Mouse (Mus musculus) embryonic facial prominence, embryonic 10.5 days (tissue): ENCODE data around the gene Tdrkh. TPM values are rescaled to one million over a fixed set of nuclear protein-coding genes. Genes with fewer than 3 reads are reported as not detected.

Experiments used
- DNase-seq: peaks from one replicate; pipeline ENCODE4 v3.0.0-alpha.2; 2017; ENCODE audit warnings: low spot score
- H3K27ac ChIP-seq: fragments of 300-500 bp; sonication (generic); replicated peaks from 2 replicates; pipeline ENCODE4 v1.5.1; 2016; ENCODE audit warnings: mild to moderate bottlenecking
- H3K27me3 ChIP-seq: fragments of 300-500 bp; sonication (generic); replicated peaks from 2 replicates; pipeline ENCODE4 v1.6.1; 2016; ENCODE audit warnings: low read depth, mild to moderate bottlenecking; ENCODE audit not compliant: poor library complexity, severe bottlenecking
- H3K36me3 ChIP-seq: fragments of 300-500 bp; sonication (generic); replicated peaks from 2 replicates; pipeline ENCODE4 v1.6.1; 2016; ENCODE audit warnings: mild to moderate bottlenecking, moderate library complexity
- H3K4me1 ChIP-seq: fragments of 300-500 bp; sonication (generic); 2 replicates; pipeline ENCODE4 v1.6.1; 2016
- H3K4me3 ChIP-seq: fragments of 300-500 bp; sonication (generic); 2 replicates; pipeline ENCODE4 v1.5.1; 2016; ENCODE audit warnings: mild to moderate bottlenecking, moderate library complexity
- H3K9me3 ChIP-seq: fragments of 300-500 bp; sonication (generic); 2 replicates; pipeline ENCODE4 v1.6.1; 2016; ENCODE audit warnings: mild to moderate bottlenecking
- WGBS: fragments of 180-500 bp; shearing (Covaris S2); methylation state at CpG from one replicate; pipeline ENCODE4 v1.1.7; 2016; 5-methylcytosine and 5-hydroxymethylcytosine counted together
- polyA plus RNA-seq: library from polyadenylated mRNA; unstranded; fragments of >200 nt; fragmentation: Nextera tagmentation; extraction: Ambion mirVana; gene quantifications from 2 replicates; pipeline ENCODE4 v1.2.1, GENCODE M21; 2016

Gene Tdrkh
- polyA plus RNA-seq, 1 experiment from 2014 or later: 14.2 TPM

GRCm38 (mm10) chr3:94441182-94441581, 28.1 kb downstream of the Tdrkh start:
- no peaks in the 10 kb centered on the region for H3K9me3 ChIP-seq
- no peak overlapping the region for H3K4me3 ChIP-seq
- H3K27me3 ChIP-seq: no peaks in the 10 kb centered on the region
- no peak overlapping the region for H3K27ac ChIP-seq
- peaks cover 18% of the 10 kb centered on the region for H3K36me3 ChIP-seq
- H3K4me1 ChIP-seq: peaks cover 10% of the 10 kb centered on the region
- no peak for DNase-seq
- WGBS: 45% methylated on average over 3 of the region's 3 CpGs

GRCm38 (mm10) chr3:94442951-94443596, 30.0 kb downstream of the Tdrkh start, which contains the start of gene Mrpl9:
Gene Mrpl9, plus strand, starts transcription at chr3:94443318.
- H3K4me1 ChIP-seq: peaks cover 10% of the 10 kb centered on the region
- H3K4me3 ChIP-seq: peak within 1 kb of the TSS; percentile 99
- peak within 1 kb of the TSS; percentile 90 for H3K27ac ChIP-seq
- no peaks in the 10 kb centered on the region for H3K9me3 ChIP-seq
- DNase-seq: peak; percentile 97
- WGBS: under 1% methylated on average over 39 of the region's 39 CpGs
- peaks cover 37% of the 10 kb centered on the region for H3K36me3 ChIP-seq
- no peaks in the 10 kb centered on the region for H3K27me3 ChIP-seq

DNA sequence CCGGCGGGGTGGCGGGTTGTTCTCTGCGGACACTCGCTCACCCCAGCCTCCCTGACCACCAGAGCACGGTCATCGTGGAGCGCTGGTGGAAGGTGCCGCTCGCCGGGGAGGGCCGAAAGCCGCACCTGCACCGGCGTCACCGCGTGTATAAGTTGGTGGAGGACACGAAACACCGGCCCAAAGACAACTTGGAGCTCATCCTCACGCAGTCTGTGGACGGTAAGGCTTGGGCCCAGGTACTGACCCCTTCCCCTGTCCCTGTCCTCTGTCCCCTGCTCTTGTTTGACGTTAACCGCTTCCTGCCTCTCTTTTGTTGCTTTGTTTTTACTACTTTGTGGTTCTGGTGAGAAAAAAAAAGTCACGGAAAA, 30.5 kb downstream of the Tdrkh start, which contains the start of gene Oaz3:
Gene Oaz3 (minus strand): TSS at position 319 of the 368 bp plus-strand sequence.
- peak within 1 kb of the TSS; percentile 99 for H3K4me3 ChIP-seq
- no peaks in the 10 kb centered on the region for H3K27me3 ChIP-seq
- DNase-seq: no peak
- H3K36me3 ChIP-seq: peaks cover 42% of the 10 kb centered on the region
- H3K4me1 ChIP-seq: peaks cover 10% of the 10 kb centered on the region
- no peaks in the 10 kb centered on the region for H3K9me3 ChIP-seq
- H3K27ac ChIP-seq: peak within 1 kb of the TSS; percentile 90
- under 1% methylated on average over 24 of the region's 24 CpGs for whole genome bisulfite sequencing

DNA sequence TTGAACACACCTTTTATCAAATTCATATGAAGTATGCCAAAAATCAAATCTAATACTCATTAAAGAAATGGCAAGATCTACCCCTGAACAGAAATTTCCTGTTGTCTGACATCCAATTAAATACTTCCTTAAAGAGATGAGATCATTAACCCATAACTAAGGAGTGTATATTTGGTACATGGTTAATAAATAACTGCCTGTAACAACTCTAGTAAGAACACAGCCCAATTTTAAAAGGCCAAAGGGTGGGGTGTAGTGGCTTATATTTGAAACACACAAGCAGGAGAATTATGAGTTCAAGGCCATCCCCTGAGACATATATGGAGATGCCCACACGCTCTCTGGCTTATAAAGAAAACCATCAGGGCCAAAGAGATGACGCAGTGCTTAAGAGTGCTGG, 36.3 kb downstream of the Tdrkh start:
- 92% methylated on average over 2 of the region's 2 CpGs for WGBS
- peaks cover 58% of the 10 kb centered on the region for H3K36me3 ChIP-seq

DNA sequence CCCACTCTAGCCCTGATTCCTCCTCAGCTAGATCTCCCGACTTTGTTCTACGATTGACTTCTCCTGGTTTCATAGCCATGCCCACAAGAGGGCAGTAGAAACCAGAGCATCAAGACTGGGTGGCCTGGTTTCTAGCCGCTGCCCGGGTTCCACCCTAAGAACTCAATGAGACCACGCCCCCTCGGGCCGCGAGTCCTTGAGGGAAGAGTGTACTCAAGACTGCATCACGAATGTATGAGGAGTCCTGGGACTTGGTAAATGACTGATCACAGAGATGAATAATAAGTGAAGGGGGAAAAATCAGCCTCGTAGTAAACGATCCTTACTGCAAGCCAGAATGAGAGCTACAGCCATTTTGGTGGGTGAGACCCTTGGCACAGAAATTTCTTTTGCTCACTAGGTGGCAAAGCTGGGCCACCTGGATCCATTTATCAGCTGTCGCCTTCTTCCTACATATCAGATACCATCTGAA, 43.5 kb downstream of the Tdrkh start:
- Histone ChIP-seq H3K27ac (no peak overlapping the region), H3K4me3 (peak overlapping the region; percentile 44), H3K4me1 (peaks cover 4% of the 10 kb centered on the region; the same call in 1 of the 2 replicates), H3K36me3 (no peaks in the 10 kb centered on the region), H3K27me3 (peaks cover 11% of the 10 kb centered on the region), H3K9me3 (no peaks in the 10 kb centered on the region)
- peak; percentile 91 for DNase-seq
- WGBS: 2% methylated on average over 12 of the region's 12 CpGs

More for the DNA sequence above, 36.3 kb downstream of the Tdrkh start:
- Histone ChIP-seq H3K4me1 (peaks cover 2% of the 10 kb centered on the region), H3K27ac (no peak overlapping the region), H3K4me3 (no peak overlapping the region), H3K9me3 (no peaks in the 10 kb centered on the region), H3K27me3 (no peaks in the 10 kb centered on the region)
- no peak for DNase-seq

DNA sequence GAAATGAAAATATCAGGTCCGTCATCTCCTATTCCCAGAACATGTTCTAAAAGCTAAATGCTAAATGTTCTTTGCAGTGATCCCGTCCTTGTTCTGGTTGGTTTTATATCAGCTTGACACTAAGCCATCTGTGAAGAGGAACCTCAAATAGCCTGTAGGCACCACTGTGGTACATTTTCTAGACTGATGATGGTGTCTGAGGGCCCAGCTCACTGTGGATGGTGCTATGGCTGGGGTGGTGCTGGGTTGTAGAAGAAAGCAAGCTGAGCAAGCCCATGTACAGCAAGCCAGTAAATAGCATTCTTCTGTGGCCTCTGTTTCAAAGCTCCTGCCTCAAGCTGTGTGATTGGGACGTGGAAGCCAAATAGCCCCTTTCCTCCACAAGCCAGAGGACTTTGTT, 44.0 kb downstream of the Tdrkh start:
- Histone ChIP-seq H3K4me1 (peaks cover 4% of the 10 kb centered on the region; the same call in 1 of the 2 replicates), H3K4me3 (peak overlapping the region; percentile 44; the same call in 1 of the 2 replicates), H3K36me3 (no peaks in the 10 kb centered on the region), H3K9me3 (no peaks in the 10 kb centered on the region), H3K27ac (no peak overlapping the region), H3K27me3 (peaks cover 11% of the 10 kb centered on the region)
- no peak for DNase-seq
- WGBS: 78% methylated on average over 3 of the region's 3 CpGs

DNA sequence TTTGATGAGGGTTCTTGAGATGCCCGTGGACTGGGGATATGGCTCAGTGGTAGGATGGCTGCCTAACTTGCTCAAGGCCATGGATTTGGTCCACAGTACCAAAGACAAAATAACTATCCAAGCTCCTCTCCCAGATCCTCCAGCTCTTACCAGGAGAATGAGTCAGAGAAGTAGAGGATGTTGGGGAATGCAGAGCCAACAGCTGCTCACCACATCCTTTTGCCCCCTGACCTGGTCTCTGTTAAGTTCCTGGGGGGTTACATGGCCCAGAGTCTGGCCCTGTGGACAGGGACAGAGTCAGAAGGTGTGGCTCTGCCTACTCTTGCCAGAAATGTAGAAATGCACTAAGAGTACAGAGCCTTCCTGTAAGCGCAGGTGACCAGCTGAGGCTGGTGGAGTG, 46.8 kb downstream of the Tdrkh start:
- H3K27me3 ChIP-seq: peaks cover 11% of the 10 kb centered on the region
- H3K27ac ChIP-seq: no peak overlapping the region
- H3K4me3 ChIP-seq: no peak overlapping the region
- peaks cover 15% of the 10 kb centered on the region for H3K4me1 ChIP-seq
- WGBS: 92% methylated on average over 2 of the region's 2 CpGs
- no peak for DNase-seq
- no peaks in the 10 kb centered on the region for H3K9me3 ChIP-seq
- H3K36me3 ChIP-seq: no peaks in the 10 kb centered on the region

DNA sequence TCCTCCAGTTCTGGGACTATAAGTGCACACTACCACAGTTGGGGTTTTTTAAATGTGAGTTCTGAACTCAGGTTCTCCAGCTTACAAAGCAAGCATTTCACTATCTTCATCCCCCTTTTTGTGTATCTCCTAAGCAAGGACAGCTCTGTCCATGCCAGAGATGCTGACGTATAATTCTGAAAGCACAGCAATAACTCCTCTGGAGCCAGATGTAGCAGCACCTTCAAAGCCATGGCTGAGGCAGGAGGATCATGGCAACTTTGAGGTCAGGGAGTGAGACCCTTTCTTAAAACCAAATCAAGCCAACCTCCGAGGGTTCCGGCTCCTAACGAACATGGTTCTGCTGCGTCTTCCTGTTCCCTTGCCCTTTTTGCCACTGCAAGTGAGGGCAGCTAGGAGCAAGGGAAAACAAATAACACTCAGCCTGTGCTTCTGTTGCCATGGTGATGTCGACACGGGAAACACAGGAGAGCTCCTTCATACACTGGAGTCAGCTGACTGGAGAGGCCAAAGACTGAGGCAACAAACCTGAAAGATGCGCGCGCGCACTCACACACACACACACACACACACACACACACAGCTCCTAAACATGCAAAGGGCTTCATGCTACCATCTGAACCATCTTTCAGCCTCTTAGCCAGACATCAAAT, 51.0 kb downstream of the Tdrkh start:
- DNase-seq: peak; percentile 57
- H3K4me3 ChIP-seq: no peak overlapping the region
- no peaks in the 10 kb centered on the region for H3K36me3 ChIP-seq
- H3K9me3 ChIP-seq: no peaks in the 10 kb centered on the region
- 58% methylated on average over 11 of the region's 11 CpGs for WGBS
- peaks cover 20% of the 10 kb centered on the region for H3K4me1 ChIP-seq
- peak overlapping the region; percentile 19; the same call in 1 of the 2 replicates for H3K27ac ChIP-seq
- H3K27me3 ChIP-seq: no peaks in the 10 kb centered on the region

DNA sequence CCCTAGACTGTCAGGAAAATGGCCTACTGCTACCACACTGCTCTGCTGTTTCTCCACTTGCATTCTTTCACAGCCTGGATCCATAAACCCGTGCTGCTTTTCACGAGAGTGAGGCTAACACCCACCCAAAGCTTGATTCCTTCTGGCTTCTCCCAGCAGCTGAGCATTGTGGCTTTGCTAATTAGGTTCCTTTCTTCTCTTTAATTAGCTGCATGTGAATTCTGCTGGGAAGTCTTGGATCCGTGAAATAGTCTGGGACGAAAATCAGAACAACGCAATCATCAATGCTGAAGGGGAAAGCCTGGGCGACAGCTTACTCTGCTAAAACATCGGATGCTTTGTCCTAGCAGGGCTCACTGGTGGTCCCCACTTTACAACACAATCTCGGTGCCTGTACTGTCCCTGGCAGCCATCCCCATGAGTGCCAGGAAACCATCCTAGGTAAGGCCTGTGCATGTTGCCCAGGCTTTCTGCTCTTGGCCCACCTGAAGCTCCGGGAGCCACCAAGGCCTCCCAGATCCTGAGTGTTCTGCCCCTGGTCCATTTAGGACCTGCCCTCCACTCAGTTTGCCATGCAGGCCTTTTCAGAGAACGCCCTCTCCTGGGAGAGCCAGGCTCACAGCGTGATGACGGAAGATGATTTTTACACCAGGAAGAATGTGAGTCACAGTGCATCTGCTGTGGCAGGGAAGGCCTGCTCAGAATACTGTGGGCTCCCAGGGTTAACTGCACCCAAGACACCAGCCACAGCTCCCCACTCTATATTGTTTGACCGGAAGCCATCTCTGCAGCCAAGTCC, 52.8 kb downstream of the Tdrkh start:
- Histone ChIP-seq H3K27ac (peak overlapping the region; percentile 14; the same call in 1 of the 2 replicates), H3K4me3 (no peak overlapping the region), H3K27me3 (no peaks in the 10 kb centered on the region), H3K9me3 (no peaks in the 10 kb centered on the region), H3K36me3 (no peaks in the 10 kb centered on the region), H3K4me1 (peaks cover 22% of the 10 kb centered on the region)
- 52% methylated on average over 13 of the region's 13 CpGs for WGBS
- no peak for DNase-seq

DNA sequence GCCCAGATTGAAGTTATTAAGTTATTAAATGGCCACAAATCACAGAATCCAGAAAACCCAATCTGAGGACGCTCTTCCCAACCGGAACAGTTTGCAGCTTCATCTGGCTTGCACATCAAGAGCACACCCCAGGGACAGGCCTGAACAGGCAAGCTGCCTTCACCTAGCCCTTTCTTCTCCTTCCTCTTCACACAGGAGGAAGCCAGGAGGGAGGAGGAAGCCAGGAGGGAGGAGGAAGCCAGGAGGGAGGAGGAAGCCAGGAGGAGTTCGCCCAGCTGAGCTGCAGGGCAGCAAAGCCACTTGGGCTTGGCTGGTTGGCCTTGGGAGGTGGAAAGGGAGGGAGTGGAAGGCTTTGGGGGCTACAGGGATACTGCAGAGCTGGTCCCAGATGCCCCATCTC, 55.9 kb downstream of the Tdrkh start:
- no peak for DNase-seq
- H3K27ac ChIP-seq: no peak overlapping the region
- peaks cover 31% of the 10 kb centered on the region for H3K4me1 ChIP-seq
- H3K9me3 ChIP-seq: no peaks in the 10 kb centered on the region
- H3K27me3 ChIP-seq: no peaks in the 10 kb centered on the region; the same call in 1 of the 2 replicates
- 51% methylated on average over 3 of the region's 3 CpGs for WGBS
- no peak overlapping the region for H3K4me3 ChIP-seq
- no peaks in the 10 kb centered on the region for H3K36me3 ChIP-seq

DNA sequence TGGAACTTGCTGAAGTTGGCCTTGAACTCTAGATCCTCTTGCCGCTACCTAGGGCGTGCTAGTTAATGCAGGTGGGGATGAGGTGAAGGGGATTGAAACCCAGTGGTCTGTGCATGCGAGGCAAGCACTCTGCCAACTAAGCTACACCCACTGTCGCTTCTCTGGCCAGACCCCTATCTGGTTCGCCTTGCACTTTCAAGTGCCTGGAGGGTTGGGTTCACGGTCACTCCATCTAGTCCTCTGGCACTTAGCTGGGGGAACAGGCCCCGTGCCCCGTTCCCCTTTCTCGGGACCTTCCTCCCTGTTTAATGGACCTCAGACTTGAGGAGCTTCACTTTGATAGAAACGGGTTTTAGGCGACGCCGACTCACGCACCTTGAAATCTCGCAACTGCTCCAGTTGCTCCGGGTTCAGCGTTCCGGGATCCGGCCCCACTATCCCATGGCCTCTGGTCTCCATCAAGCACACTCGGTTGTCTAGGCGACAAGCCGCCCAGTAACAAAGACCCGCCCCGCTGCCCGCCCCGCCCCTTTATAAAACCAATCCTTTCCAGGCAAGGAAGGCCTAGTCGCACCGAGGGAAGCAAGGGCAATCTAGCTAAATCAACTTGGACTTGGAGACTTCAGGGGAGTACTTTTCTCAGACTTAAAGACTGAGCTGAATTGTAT, 59.5 kb downstream of the Tdrkh start:
- H3K4me3 ChIP-seq: peak overlapping the region; percentile 42
- H3K36me3 ChIP-seq: no peaks in the 10 kb centered on the region
- no peaks in the 10 kb centered on the region; the same call in 1 of the 2 replicates for H3K27me3 ChIP-seq
- H3K9me3 ChIP-seq: no peaks in the 10 kb centered on the region
- H3K4me1 ChIP-seq: peaks cover 21% of the 10 kb centered on the region
- H3K27ac ChIP-seq: no peak overlapping the region
- peak; percentile 86 for DNase-seq
- 11% methylated on average over 28 of the region's 28 CpGs for WGBS

GRCm38 (mm10) chr3:94473115-94473505, 60.0 kb downstream of the Tdrkh start:
- peak overlapping the region; percentile 42 for H3K4me3 ChIP-seq
- WGBS: 54% methylated on average over 10 of the region's 10 CpGs
- H3K27me3 ChIP-seq: peaks cover 2% of the 10 kb centered on the region
- H3K27ac ChIP-seq: no peak overlapping the region
- H3K36me3 ChIP-seq: no peaks in the 10 kb centered on the region
- no peak for DNase-seq
- H3K9me3 ChIP-seq: no peaks in the 10 kb centered on the region
- peaks cover 27% of the 10 kb centered on the region for H3K4me1 ChIP-seq
